Mouse (Mus musculus) midbrain, embryonic 10.5 days (tissue): Measurements from ENCODE around the gene C1qtnf6. TPM values are rescaled to one million over a fixed set of nuclear protein-coding genes. Genes with fewer than 3 reads are reported as not detected.
A peak's percentile ranks its signal among the peaks of the same experiment; 100 is the strongest.

Source experiments
- DNase-seq: peaks from one replicate; pipeline ENCODE4 v3.0.0-alpha.2; 2017; ENCODE audit warnings: low spot score
- H3K27ac ChIP-seq: fragments of 300-500 bp; sonication (generic); replicated peaks from 2 replicates; pipeline ENCODE4 v1.5.1; 2016; ENCODE audit warnings: mild to moderate bottlenecking
- H3K27me3 ChIP-seq: fragments of 300-500 bp; sonication (generic); 2 replicates; pipeline ENCODE4 v1.6.1; 2016; ENCODE audit warnings: low read depth, mild to moderate bottlenecking; ENCODE audit not compliant: poor library complexity, severe bottlenecking
- H3K36me3 ChIP-seq: fragments of 300-500 bp; sonication (generic); 2 replicates; pipeline ENCODE4 v1.6.1; 2016; ENCODE audit warnings: mild to moderate bottlenecking, moderate library complexity
- H3K4me1 ChIP-seq: fragments of 300-500 bp; sonication (generic); 2 replicates; pipeline ENCODE4 v1.6.1; 2016
- H3K4me3 ChIP-seq: fragments of 300-500 bp; sonication (generic); 2 replicates; pipeline ENCODE4 v1.5.1; 2016; ENCODE audit warnings: mild to moderate bottlenecking, moderate library complexity
- H3K9me3 ChIP-seq: fragments of 300-500 bp; sonication (generic); replicated peaks from 2 replicates; pipeline ENCODE4 v1.6.1; 2016; ENCODE audit warnings: mild to moderate bottlenecking
- WGBS: fragments of 180-500 bp; shearing (Covaris S2); methylation state at CpG from one replicate; pipeline ENCODE4 v1.1.7; 2016; 5-methylcytosine and 5-hydroxymethylcytosine counted together
- polyA plus RNA-seq: library from polyadenylated mRNA; unstranded; fragments of >200 nt; fragmentation: Nextera tagmentation; extraction: Ambion mirVana; gene quantifications from 2 replicates; pipeline ENCODE4 v1.2.1, GENCODE M21; 2016

The C1qtnf6 gene
- polyA plus RNA-seq, 1 experiment from 2014 or later = 10.0 TPM

- no peak overlapping the region for H3K27ac ChIP-seq
- peaks cover 6% of the 10 kb centered on the region; the same call in 1 of the 2 replicates for H3K9me3 ChIP-seq
- H3K4me1 ChIP-seq = peaks cover 10% of the 10 kb centered on the region
- H3K36me3 ChIP-seq = no peaks in the 10 kb centered on the region
- WGBS = 89% methylated on average over 3 of the region's 3 CpGs
- H3K27me3 ChIP-seq = no peaks in the 10 kb centered on the region
- no peak for DNase-seq
- no peak overlapping the region for H3K4me3 ChIP-seq
Observed at GRCm38 (mm10) chr15:78505541-78505940, 25.7 kb downstream of the C1qtnf6 start.

GRCm38 (mm10) chr15:78504816-78505215, 26.4 kb downstream of the C1qtnf6 start:
- Histone ChIP-seq H3K9me3 (peaks cover 6% of the 10 kb centered on the region; the same call in 1 of the 2 replicates), H3K4me1 (peaks cover 4% of the 10 kb centered on the region), H3K36me3 (no peaks in the 10 kb centered on the region), H3K27me3 (no peaks in the 10 kb centered on the region), H3K27ac (no peak overlapping the region), H3K4me3 (no peak overlapping the region)
- no peak for DNase-seq
- 94% methylated on average over 5 of the region's 5 CpGs for WGBS

GRCm38 (mm10) chr15:78504013-78504412, 27.2 kb downstream of the C1qtnf6 start:
- H3K4me1 ChIP-seq = no peaks in the 10 kb centered on the region
- H3K4me3 ChIP-seq = no peak overlapping the region
- 76% methylated on average over 1 of the region's 1 CpGs for WGBS
- H3K9me3 ChIP-seq = peaks cover 6% of the 10 kb centered on the region; the same call in 1 of the 2 replicates
- no peaks in the 10 kb centered on the region for H3K27me3 ChIP-seq
- H3K36me3 ChIP-seq = no peaks in the 10 kb centered on the region
- no peak overlapping the region for H3K27ac ChIP-seq
- DNase-seq = no peak

GRCm38 (mm10) chr15:78502437-78503132, 28.6 kb downstream of the C1qtnf6 start:
- Histone ChIP-seq H3K4me3 (no peak overlapping the region), H3K4me1 (no peaks in the 10 kb centered on the region), H3K27ac (no peak overlapping the region), H3K36me3 (no peaks in the 10 kb centered on the region), H3K27me3 (no peaks in the 10 kb centered on the region), H3K9me3 (peaks cover 6% of the 10 kb centered on the region; the same call in 1 of the 2 replicates)
- DNase-seq = no peak
- 89% methylated on average over 18 of the region's 18 CpGs for WGBS

GRCm38 (mm10) chr15:78494968-78495406, 36.2 kb downstream of the C1qtnf6 start, which contains the start of gene Il2rb:
Gene Il2rb (minus strand): TSS chr15:78495271.
- Histone ChIP-seq H3K36me3 (no peaks in the 10 kb centered on the region), H3K9me3 (no peaks in the 10 kb centered on the region), H3K4me1 (peaks cover 7% of the 10 kb centered on the region; the same call in 1 of the 2 replicates), H3K27me3 (no peaks in the 10 kb centered on the region), H3K27ac (peak within 1 kb of the TSS; percentile 38; the same call in 1 of the 2 replicates), H3K4me3 (no peak within 1 kb of the TSS)
- no peak for DNase-seq
- 90% methylated on average over 11 of the region's 11 CpGs for WGBS

GRCm38 (mm10) chr15:78493401-78494010, 37.7 kb downstream of the C1qtnf6 start:
- WGBS = 90% methylated on average over 10 of the region's 10 CpGs
- no peak for DNase-seq
- peak overlapping the region; percentile 38; the same call in 1 of the 2 replicates for H3K27ac ChIP-seq
- no peaks in the 10 kb centered on the region for H3K27me3 ChIP-seq
- no peaks in the 10 kb centered on the region for H3K9me3 ChIP-seq
- H3K4me3 ChIP-seq = no peak overlapping the region
- H3K36me3 ChIP-seq = no peaks in the 10 kb centered on the region
- peaks cover 7% of the 10 kb centered on the region; the same call in 1 of the 2 replicates for H3K4me1 ChIP-seq

- Histone ChIP-seq H3K27ac (no peak overlapping the region), H3K9me3 (no peaks in the 10 kb centered on the region), H3K4me1 (peaks cover 7% of the 10 kb centered on the region; the same call in 1 of the 2 replicates), H3K27me3 (peaks cover 7% of the 10 kb centered on the region; the same call in 1 of the 2 replicates), H3K4me3 (no peak overlapping the region), H3K36me3 (no peaks in the 10 kb centered on the region)
- no peak for DNase-seq
- 77% methylated on average over 3 of the region's 3 CpGs for WGBS
Observed at GRCm38 (mm10) chr15:78491301-78491700, 39.9 kb downstream of the C1qtnf6 start.

GRCm38 (mm10) chr15:78489906-78490305, 41.3 kb downstream of the C1qtnf6 start:
- H3K4me3 ChIP-seq = no peak overlapping the region
- WGBS = 76% methylated on average over 8 of the region's 8 CpGs
- H3K9me3 ChIP-seq = no peaks in the 10 kb centered on the region
- DNase-seq = no peak
- no peaks in the 10 kb centered on the region for H3K36me3 ChIP-seq
- H3K4me1 ChIP-seq = peaks cover 10% of the 10 kb centered on the region
- peaks cover 7% of the 10 kb centered on the region; the same call in 1 of the 2 replicates for H3K27me3 ChIP-seq
- no peak overlapping the region for H3K27ac ChIP-seq

GRCm38 (mm10) chr15:78489248-78489647, 42.0 kb downstream of the C1qtnf6 start:
- WGBS = 90% methylated on average over 3 of the region's 3 CpGs
- peaks cover 8% of the 10 kb centered on the region for H3K4me1 ChIP-seq
- H3K36me3 ChIP-seq = no peaks in the 10 kb centered on the region
- no peak overlapping the region for H3K27ac ChIP-seq
- DNase-seq = no peak
- H3K9me3 ChIP-seq = no peaks in the 10 kb centered on the region
- H3K4me3 ChIP-seq = no peak overlapping the region
- H3K27me3 ChIP-seq = peaks cover 7% of the 10 kb centered on the region; the same call in 1 of the 2 replicates

GRCm38 (mm10) chr15:78487066-78487465, 44.1 kb downstream of the C1qtnf6 start:
- no peaks in the 10 kb centered on the region for H3K9me3 ChIP-seq
- DNase-seq = no peak
- H3K36me3 ChIP-seq = no peaks in the 10 kb centered on the region
- H3K4me3 ChIP-seq = no peak overlapping the region
- H3K4me1 ChIP-seq = peaks cover 4% of the 10 kb centered on the region; the same call in 1 of the 2 replicates
- H3K27ac ChIP-seq = no peak overlapping the region
- H3K27me3 ChIP-seq = peaks cover 7% of the 10 kb centered on the region; the same call in 1 of the 2 replicates
- WGBS = 80% methylated on average over 4 of the region's 4 CpGs

GRCm38 (mm10) chr15:78486564-78486963, 44.7 kb downstream of the C1qtnf6 start:
- peaks cover 7% of the 10 kb centered on the region; the same call in 1 of the 2 replicates for H3K27me3 ChIP-seq
- no peak overlapping the region for H3K4me3 ChIP-seq
- no peaks in the 10 kb centered on the region for H3K9me3 ChIP-seq
- 94% methylated on average over 1 of the region's 1 CpGs for WGBS
- peaks cover 4% of the 10 kb centered on the region; the same call in 1 of the 2 replicates for H3K4me1 ChIP-seq
- no peak overlapping the region for H3K27ac ChIP-seq
- no peak for DNase-seq
- H3K36me3 ChIP-seq = no peaks in the 10 kb centered on the region

- no peaks in the 10 kb centered on the region for H3K36me3 ChIP-seq
- WGBS = 79% methylated on average over 4 of the region's 4 CpGs
- peaks cover 4% of the 10 kb centered on the region; the same call in 1 of the 2 replicates for H3K4me1 ChIP-seq
- no peak overlapping the region for H3K4me3 ChIP-seq
- no peaks in the 10 kb centered on the region for H3K9me3 ChIP-seq
- H3K27me3 ChIP-seq = peaks cover 7% of the 10 kb centered on the region; the same call in 1 of the 2 replicates
- no peak for DNase-seq
- no peak overlapping the region for H3K27ac ChIP-seq
Observed at GRCm38 (mm10) chr15:78483311-78483710, 47.9 kb downstream of the C1qtnf6 start.

GRCm38 (mm10) chr15:78482518-78482917, 48.7 kb downstream of the C1qtnf6 start:
- DNase-seq = no peak
- Histone ChIP-seq H3K36me3 (no peaks in the 10 kb centered on the region), H3K27me3 (peaks cover 7% of the 10 kb centered on the region; the same call in 1 of the 2 replicates), H3K4me3 (no peak overlapping the region), H3K9me3 (no peaks in the 10 kb centered on the region), H3K4me1 (peaks cover 4% of the 10 kb centered on the region; the same call in 1 of the 2 replicates), H3K27ac (no peak overlapping the region)
- 75% methylated on average over 3 of the region's 3 CpGs for WGBS
